ENCODE assay signal across 8 mouse cellular contexts in genomic region chr1:82725026-82725874, GRCm38 (mm10). TPM values are rescaled to one million over a fixed set of nuclear protein-coding genes. Genes with fewer than 3 reads are reported as not detected.
DNase-seq lines count a peak whose midpoint lies in the region; ATAC-seq and TF ChIP-seq lines count a peak whose summit lies in the region.

No protein-coding gene starts in this region.

- peak overlapping the region; percentile 88 for H3K4me3 ChIP-seq in heart, embryonic 12.5 days
- peak overlapping the region; percentile 61 for H3K4me3 ChIP-seq in forebrain, embryonic 14.5 days (ENCODE audit: low read depth, low read length)
- H3K4me3 ChIP-seq in olfactory bulb, adult 2 months (ENCODE audit: insufficient read depth, low read depth, low read length) = peak overlapping the region; percentile 100

- H3K27ac ChIP-seq in heart, embryonic 12.5 days (ENCODE audit: poor library complexity, severe bottlenecking) = peak overlapping the region; percentile 59; the same call in 1 of the 2 replicates
- H3K27ac ChIP-seq in forebrain, embryonic 14.5 days (ENCODE audit: low read depth, low read length) = peak overlapping the region; percentile 15; the same call in 1 of the 2 replicates
- peak overlapping the region; percentile 87 for H3K27ac ChIP-seq in olfactory bulb, adult 2 months (ENCODE audit: insufficient read depth, low read depth, low read length)

- peak overlapping the region; percentile 95 for H3K9ac ChIP-seq in heart, embryonic 12.5 days
- peak overlapping the region; percentile 89 for H3K9ac ChIP-seq in forebrain, embryonic 14.5 days (ENCODE audit: low read length)

- peak overlapping the region; percentile 91 for H3K4me2 ChIP-seq in heart, embryonic 12.5 days
- H3K4me2 ChIP-seq in forebrain, embryonic 14.5 days (ENCODE audit: low read length) = peak overlapping the region; percentile 97

- WGBS in heart, embryonic 12.5 days = 1% methylated on average over 37 of the region's 37 CpGs
- WGBS in forebrain, embryonic 14.5 days = under 1% methylated on average over 37 of the region's 37 CpGs
- under 1% methylated on average over 37 of the region's 37 CpGs for WGBS in olfactory bulb, adult 2 months

- H3K4me1 ChIP-seq in heart, embryonic 12.5 days (replicated peaks) = peaks cover 8% of the 10 kb centered on the region
- peaks cover 12% of the 10 kb centered on the region for H3K4me1 ChIP-seq in forebrain, embryonic 14.5 days (ENCODE audit: control insufficient read depth, insufficient read depth, low read length)
- H3K4me1 ChIP-seq in olfactory bulb, adult 2 months (ENCODE audit: control insufficient read depth, insufficient read depth, low read length) = no peaks in the 10 kb centered on the region

- DNase-seq in heart, postnatal 10 days = no peak
- DNase-seq in 3134 (ENCODE audit: extremely low read depth, insufficient read length, low spot score) (peak; percentile 92), ZHBTc4 (ENCODE audit: low read depth, low spot score) (peak; percentile 36), liver (peak; percentile 89)
- no peak for DNase-seq in forebrain, embryonic 14.5 days (ENCODE audit: low spot score)
- no peak for DNase-seq in layer of hippocampus, adult 8-10 months (ENCODE audit: low spot score in 2 of 2)

- no peak for TF ChIP-seq POLR2A in olfactory bulb, adult 2 months (IDR thresholded peaks at IDR 0.05; ENCODE audit: insufficient read depth, low read depth, low read length)

- peaks cover 25% of the 10 kb centered on the region for H3K36me3 ChIP-seq in heart, embryonic 12.5 days
- peaks cover 20% of the 10 kb centered on the region for H3K36me3 ChIP-seq in forebrain, embryonic 14.5 days (ENCODE audit: control insufficient read depth, insufficient read depth, low read length)

- no peak for TF ChIP-seq CTCF in olfactory bulb, adult 2 months (IDR thresholded peaks at IDR 0.05; ENCODE audit: insufficient read depth, low read depth, low read length)

- no peaks in the 10 kb centered on the region for H3K9me3 ChIP-seq in heart, embryonic 12.5 days (replicated peaks)
- H3K9me3 ChIP-seq in forebrain, embryonic 14.5 days (replicated peaks; ENCODE audit: control insufficient read depth, low read length) = no peaks in the 10 kb centered on the region

- intact Hi-C loops in heart, postnatal 10 days (cut with DNase I) = loop anchor here (10.0 kb wide), 1 partner anchor 410 kb away; the partner anchor contains the start of gene Rhbdd1

- H3K27me3 ChIP-seq in heart, embryonic 12.5 days (replicated peaks) = peaks cover 4% of the 10 kb centered on the region; the same call in 1 of the 2 replicates
- H3K27me3 ChIP-seq in forebrain, embryonic 14.5 days (replicated peaks; ENCODE audit: control insufficient read depth, insufficient read depth, low read length) = no peaks in the 10 kb centered on the region; the same call in 1 of the 2 replicates

- ATAC-seq in heart, embryonic 12.5 days (ENCODE audit: insufficient number of reproducible peaks, low FRiP score) = peak; percentile 97
- peak; percentile 97 for ATAC-seq in forebrain, embryonic 14.5 days

RNA-seq across cellular contexts. Expression of gene Mff, which starts 0.6 kb away (rescaled TPM):
- 207 and 208 TPM in 2 replicates for polyA plus RNA-seq in heart, embryonic 12.5 days (2016; fragmentation: Nextera tagmentation; extraction: Ambion mirVana)
- 100 to 1,000 TPM; 203 to 210 TPM for total RNA-seq in heart, postnatal 10 days (2021)
- polyA plus RNA-seq in forebrain, embryonic 14.5 days (2014; fragmentation: Nextera tagmentation; extraction: Ambion mirVana) = 462 and 492 TPM in 2 replicates
- not detected in 2 replicates for polyA plus RNA-seq in olfactory bulb, adult 2 months (2012; ENCODE audit: insufficient read depth, insufficient read length, low replicate concordance, missing spikeins)
- 100 to 1,000 TPM; 236 to 287 (median 263) TPM for total RNA-seq in layer of hippocampus, adult 8-10 months (2022)

RNA-seq across cellular contexts. Expression of gene Tm4sf20, which starts 43.0 kb away (rescaled TPM):
- polyA plus RNA-seq in heart, embryonic 12.5 days (2016; fragmentation: Nextera tagmentation; extraction: Ambion mirVana) = 0.17 TPM in 1 of 2 replicates, not detected in the other
- total RNA-seq in heart, postnatal 10 days (2021) = not detected
- not detected in 2 replicates for polyA plus RNA-seq in forebrain, embryonic 14.5 days (2014; fragmentation: Nextera tagmentation; extraction: Ambion mirVana)
- polyA plus RNA-seq in olfactory bulb, adult 2 months (2012; ENCODE audit: insufficient read depth, insufficient read length, low replicate concordance, missing spikeins) = not detected in 2 replicates
- total RNA-seq in layer of hippocampus, adult 8-10 months (2022) = not detected

RNA-seq across cellular contexts. Expression of gene Gm47791, which starts 45.8 kb away (rescaled TPM):
- polyA plus RNA-seq in heart, embryonic 12.5 days (2016; fragmentation: Nextera tagmentation; extraction: Ambion mirVana) = not detected in 2 replicates
- not detected for total RNA-seq in heart, postnatal 10 days (2021)
- polyA plus RNA-seq in forebrain, embryonic 14.5 days (2014; fragmentation: Nextera tagmentation; extraction: Ambion mirVana) = not detected in 2 replicates
- not detected in 2 replicates for polyA plus RNA-seq in olfactory bulb, adult 2 months (2012; ENCODE audit: insufficient read depth, insufficient read length, low replicate concordance, missing spikeins)
- not detected for total RNA-seq in layer of hippocampus, adult 8-10 months (2022)

Comparison
In these comparisons a context has a peak if more than half of its experiments do, and no peak if none do; other contexts are left out.
1. H3K27ac ChIP-seq: peak in every context shown above with its lines; median percentile 87 in olfactory bulb, adult 2 months; 59 in heart, embryonic 12.5 days; 15 in forebrain, embryonic 14.5 days.
2. DNase-seq: peak in 3134 (single experiment), ZHBTc4 (single experiment) and liver (single experiment); none in heart, postnatal 10 days (0 of 2), forebrain, embryonic 14.5 days (single experiment) and layer of hippocampus, adult 8-10 months (0 of 2).
3. Peak in every context shown above with its lines, with median percentiles within 50 percentile points of each other: H3K4me3 ChIP-seq.